Mouse (Mus musculus): ENCODE measurements at regions not wholly inside any gene's neighbourhood (a gene's known extent, or its start where the extent isn't known, plus 50 kb on each side); places are given as distances from the start of the nearest gene placed in this dataset.

DNA sequence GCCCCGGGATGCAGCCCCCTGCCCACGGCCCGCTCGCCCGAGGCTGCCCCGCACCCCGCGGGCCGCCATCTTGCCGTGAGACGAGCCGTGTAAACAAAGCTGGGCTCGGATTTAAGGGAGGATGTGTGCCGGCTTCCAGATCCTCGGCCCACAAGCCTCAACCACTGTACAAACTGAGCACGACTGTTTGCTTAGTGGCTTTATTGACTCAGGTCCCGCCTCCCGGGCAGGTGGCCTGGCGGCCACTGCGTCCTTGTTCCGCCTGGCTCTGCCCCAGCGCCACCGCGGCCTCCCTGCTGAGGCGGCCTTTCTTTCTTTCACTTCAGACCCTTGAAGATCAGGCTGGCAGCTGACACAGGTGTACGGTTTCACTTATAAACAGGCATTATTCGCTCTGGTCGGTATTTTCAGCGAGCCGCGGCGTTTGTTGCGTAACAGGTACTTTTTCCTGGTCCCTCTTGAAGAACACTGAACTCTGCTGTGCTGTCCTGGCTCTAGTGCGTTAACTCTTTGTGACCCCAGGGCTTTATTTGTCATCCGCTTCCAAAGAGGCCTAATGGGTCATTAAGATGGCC, 128.1 kb upstream of the Zfp706 start:
- TF ChIP-seq EP300 (IDR thresholded peaks at IDR 0.05; ENCODE audit: low read length) (no peak), POLR2A (IDR thresholded peaks at IDR 0.05; ENCODE audit: low read depth, low read length) (no peak), USF2 (conservative IDR thresholded peaks at IDR 0.05; ENCODE audit: low read depth, low read length) (no peak), MAFK (IDR thresholded peaks at IDR 0.05; ENCODE audit: insufficient replicate concordance, low read length) (no peak), CTCF (conservative IDR thresholded peaks at IDR 0.05 in 1 of 2, IDR thresholded peaks at IDR 0.05 in 1 of 2; ENCODE audit: low read depth in 2 of 2, low read length in 2 of 2) (no peak), CHD2 (IDR thresholded peaks at IDR 0.05; ENCODE audit: low read length) (no peak), MYC (IDR thresholded peaks at IDR 0.05; ENCODE audit: low read depth, low read length) (no peak), MAX (IDR thresholded peaks at IDR 0.05; ENCODE audit: low read length) (no peak), USF1 (IDR thresholded peaks at IDR 0.05; ENCODE audit: low read depth, low read length) (no peak), MAZ (IDR thresholded peaks at IDR 0.05; ENCODE audit: low read depth, low read length) (no peak), ZKSCAN1 (IDR thresholded peaks at IDR 0.05; ENCODE audit: borderline replicate concordance, low read depth, low read length) (no peak), HCFC1 (IDR thresholded peaks at IDR 0.05; ENCODE audit: low read depth, low read length) (no peak), TCF12 (IDR thresholded peaks at IDR 0.05; ENCODE audit: low read depth, low read length) (no peak)
